Mouse (Mus musculus) ES-E14 (cell line): ENCODE measurements around the gene Chodl.

Experiments used
- HCFC1 ChIP-seq: IDR thresholded peaks from 2 replicates; pipeline ENCODE4 v1.6.1; 2012; ENCODE audit warnings: low read length, inconsistent platforms, borderline replicate concordance; ENCODE audit not compliant: insufficient read depth
- MAFK ChIP-seq: IDR thresholded peaks from 2 replicates; pipeline ENCODE4 v1.6.1; 2014; ENCODE audit warnings: mild to moderate bottlenecking, low read depth, low read length, inconsistent platforms; ENCODE audit not compliant: insufficient read depth
- ZC3H11A ChIP-seq: IDR thresholded peaks from 2 replicates; pipeline ENCODE4 v1.6.1; 2012; ENCODE audit warnings: low read depth, mild to moderate bottlenecking, inconsistent platforms, low read length, borderline replicate concordance
- ZNF384 ChIP-seq: IDR thresholded peaks from 2 replicates; pipeline ENCODE4 v1.6.1; 2012; ENCODE audit warnings: low read depth, low read length, inconsistent platforms

DNA sequence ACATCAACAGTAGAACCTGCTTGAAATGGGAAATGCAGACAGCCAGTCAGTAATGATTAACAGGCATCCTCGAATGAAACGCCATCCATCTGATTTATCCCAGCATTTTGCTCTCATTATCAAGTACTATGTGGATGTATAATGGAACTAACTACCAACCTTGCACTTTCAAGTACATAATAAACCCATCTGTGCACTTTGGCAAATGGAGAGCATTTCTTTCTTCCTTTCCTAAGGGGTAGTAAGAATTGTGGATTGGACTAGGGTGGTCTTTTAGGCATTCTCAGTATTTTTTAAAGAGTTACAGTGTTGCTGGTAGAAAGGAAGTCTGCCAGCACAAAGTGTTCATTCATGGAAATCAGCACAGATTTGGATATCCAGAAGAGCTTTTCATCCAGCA is 26.7 kb downstream of the Chodl start:
- TF ChIP-seq ZC3H11A = no peak
- no peak for TF ChIP-seq ZNF384
- TF ChIP-seq HCFC1 = no peak
- no peak for TF ChIP-seq MAFK
